Mouse (Mus musculus): Measurements from ENCODE around the gene Gm16368. TPM values are rescaled to one million over a fixed set of nuclear protein-coding genes. Genes with fewer than 3 reads are reported as not detected.
"Not testable (repeated sequence)": the region's sequence is repeated elsewhere in the genome, so short reads cannot be mapped to it uniquely, and the experiment has no call there.

The Gm16368 gene
- not detected in 2 replicates for polyA plus RNA-seq (2012; rRNA removed)

GRCm38 (mm10) chr12:88083397-88083796 lies at the start of gene Gm16368:
Gene Gm16368 (plus strand): TSS chr12:88083697.
- DNase-seq (ENCODE audit: extremely low spot score in 1 of 2, low spot score in 1 of 2): not testable (repeated sequence)

- peak in 1 of 2 experiments; percentile 2 for DNase-seq (ENCODE audit: extremely low spot score in 1 of 2, low spot score in 1 of 2)
These were observed 44.4 kb upstream of the Gm16368 start for GRCm38 (mm10) chr12:88039062-88039461.

GRCm38 (mm10) chr12:88039703-88040102 lies 43.8 kb upstream of the Gm16368 start:
- not testable (repeated sequence) for DNase-seq (ENCODE audit: extremely low spot score in 1 of 2, low spot score in 1 of 2)

GRCm38 (mm10) chr12:88045226-88045625 lies 38.3 kb upstream of the Gm16368 start:
- not testable (repeated sequence) for DNase-seq (ENCODE audit: extremely low spot score in 1 of 2, low spot score in 1 of 2)

Other genes starting within 250 kb of the Gm16368 start
- not detected in 2 replicates for gene Gm2001, start 241.4 kb upstream of the Gm16368 start, polyA plus RNA-seq (2012; rRNA removed)
- gene Gm2016, start 209.6 kb upstream of the Gm16368 start, polyA plus RNA-seq (2012; rRNA removed): not detected in 2 replicates
- not detected in 2 replicates for gene Gm2022, start 188.3 kb upstream of the Gm16368 start, polyA plus RNA-seq (2012; rRNA removed)
- gene Gm2035, start 163.8 kb upstream of the Gm16368 start, polyA plus RNA-seq (2012; rRNA removed): not detected in 2 replicates
- not detected in 2 replicates for gene Gm2042, start 129.6 kb upstream of the Gm16368 start, polyA plus RNA-seq (2012; rRNA removed)
- gene Gm2075, start 71.8 kb upstream of the Gm16368 start, polyA plus RNA-seq (2012; rRNA removed): not detected in 2 replicates
- not detected in 2 replicates for gene Gm6803, start 64.9 kb upstream of the Gm16368 start, polyA plus RNA-seq (2012; rRNA removed)
- gene Gm2056, start 56.7 kb upstream of the Gm16368 start, polyA plus RNA-seq (2012; rRNA removed): not detected in 2 replicates
- gene Gm10436, start 98.4 kb downstream of the Gm16368 start, polyA plus RNA-seq (2012; rRNA removed): not detected in 2 replicates
- gene Gm8332, start 166.4 kb downstream of the Gm16368 start, polyA plus RNA-seq (2012; rRNA removed): not detected in 2 replicates
- gene Gm5662, start 190.8 kb downstream of the Gm16368 start, polyA plus RNA-seq (2012; rRNA removed): not detected in 2 replicates
- gene Gm5039, start 240.3 kb downstream of the Gm16368 start, polyA plus RNA-seq (2012; rRNA removed): not detected in 2 replicates

Data from frontal cortex, adult 2 months (tissue).